In genomic region chr13:21168371-21169011, GRCm38 (mm10) we compare ENCODE assay signal across 9 mouse cellular contexts. TPM values are rescaled to one million over a fixed set of nuclear protein-coding genes. Genes with fewer than 3 reads are reported as not detected.
DNase-seq lines count a peak whose midpoint lies in the region; ATAC-seq and TF ChIP-seq lines count a peak whose summit lies in the region.
"Had no signal": no experiment of that assay in that cellular context is flagged by ENCODE, and none has a peak within 500 bp of the region (broad histone marks: within the 10 kb centered on the region; RNA-seq: fewer than 3 reads in every experiment).

No protein-coding gene starts in this region.

- H3K9me3 ChIP-seq in E14TG2a.4 (ENCODE audit: low read length): no peaks in the 10 kb centered on the region
- H3K9me3 ChIP-seq in heart, embryonic 16.5 days (replicated peaks; ENCODE audit: control insufficient read depth, low read length): no peaks in the 10 kb centered on the region
- no peaks in the 10 kb centered on the region for H3K9me3 ChIP-seq in limb, embryonic 14.5 days (ENCODE audit: control insufficient read depth, low read length)

- ATAC-seq in heart, embryonic 16.5 days (replicated peaks; ENCODE audit: extremely low read depth, insufficient read depth, low FRiP score): no peak
- no peak for ATAC-seq in limb, embryonic 14.5 days (ENCODE audit: low FRiP score, low read depth)

- TF ChIP-seq POLR2A in limb, embryonic 14.5 days (IDR thresholded peaks at IDR 0.05; ENCODE audit: borderline replicate concordance, extremely low read depth, insufficient read depth, insufficient read length): no peak
- no peak for TF ChIP-seq POLR2A in myocyte (IDR thresholded peaks at IDR 0.05; ENCODE audit: insufficient read length, low read depth)

- intact Hi-C loops in gastrocnemius, adult 2 months (cut with DNase I): loop anchor here (2.0 to 5.0 kb wide), 2 partner anchors 544 to 854 kb away; no protein-coding TSS in a partner anchor

- TF ChIP-seq CTCF in gastrocnemius, adult 2 months (IDR thresholded peaks at IDR 0.05): no peak
- no peak for TF ChIP-seq CTCF in E14TG2a.4 (conservative IDR thresholded peaks at IDR 0.05; ENCODE audit: low read length)

- no peaks in the 10 kb centered on the region for H3K36me3 ChIP-seq in E14TG2a.4 (ENCODE audit: insufficient read depth, low read length)
- H3K36me3 ChIP-seq in heart, embryonic 16.5 days (ENCODE audit: control insufficient read depth, insufficient read depth): no peaks in the 10 kb centered on the region
- no peaks in the 10 kb centered on the region for H3K36me3 ChIP-seq in limb, embryonic 14.5 days (ENCODE audit: control insufficient read depth, insufficient read depth, low read length)
- no peaks in the 10 kb centered on the region for H3K36me3 ChIP-seq in myocyte (ENCODE audit: control insufficient read depth, insufficient read depth)

- peaks cover 43% of the 10 kb centered on the region for H3K4me1 ChIP-seq in E14TG2a.4 (replicated peaks; ENCODE audit: low read depth, low read length)
- peaks cover 15% of the 10 kb centered on the region for H3K4me1 ChIP-seq in heart, embryonic 16.5 days (ENCODE audit: control insufficient read depth, insufficient read depth, low read length)
- peaks cover 6% of the 10 kb centered on the region; the same call in 1 of the 2 replicates for H3K4me1 ChIP-seq in limb, embryonic 14.5 days (ENCODE audit: control insufficient read depth, insufficient read depth, low read length)

- no peaks in the 10 kb centered on the region for H3K79me2 ChIP-seq in myocyte (ENCODE audit: control insufficient read depth, insufficient read depth)

- peak; percentile 34 for DNase-seq in gastrocnemius, adult 2 months
- no peak for DNase-seq in gastrocnemius, adult 18-20 months (ENCODE audit: low spot score)
- peak; percentile 19 to 45 for DNase-seq in cerebellum, postnatal 36 days
- no peak for DNase-seq in limb, embryonic 14.5 days (ENCODE audit: low spot score)
- DNase-seq in ovary, postnatal 10 days (ENCODE audit: low spot score): no peak

- under 1% methylated on average over 16 of the region's 16 CpGs for WGBS in heart, embryonic 16.5 days
- WGBS in limb, embryonic 14.5 days: 1% methylated on average over 16 of the region's 16 CpGs

- H3K4me3 ChIP-seq in gastrocnemius, adult 2 months: peak overlapping the region; percentile 82
- H3K4me3 ChIP-seq in E14TG2a.4 (replicated peaks; ENCODE audit: low read length) (peak overlapping the region; percentile 80), myocyte (peak overlapping the region; percentile 34)
- H3K4me3 ChIP-seq in heart, embryonic 16.5 days (ENCODE audit: low read length): peak overlapping the region; percentile 77
- peak overlapping the region; percentile 46 for H3K4me3 ChIP-seq in limb, embryonic 14.5 days (replicated peaks; ENCODE audit: low read length)

- no peak overlapping the region for H3ac ChIP-seq in myocyte (ENCODE audit: control insufficient read depth, insufficient read length)

- peak overlapping the region; percentile 67 for H3K9ac ChIP-seq in heart, embryonic 16.5 days (ENCODE audit: low read length)
- peak overlapping the region; percentile 5 for H3K9ac ChIP-seq in limb, embryonic 14.5 days (ENCODE audit: low read depth, low read length, severe bottlenecking)

- H3K4me2 ChIP-seq in heart, embryonic 16.5 days (ENCODE audit: low read depth, low read length): peak overlapping the region; percentile 94
- H3K4me2 ChIP-seq in limb, embryonic 14.5 days (replicated peaks; ENCODE audit: low read depth, low read length, severe bottlenecking): peak overlapping the region; percentile 80
- peak overlapping the region; percentile 95 for H3K4me2 ChIP-seq in myocyte (ENCODE audit: low read depth)

- no peaks in the 10 kb centered on the region for H3K27me3 ChIP-seq in E14TG2a.4 (ENCODE audit: insufficient read depth, low read length)
- no peaks in the 10 kb centered on the region for H3K27me3 ChIP-seq in heart, embryonic 16.5 days (ENCODE audit: control insufficient read depth, insufficient read depth, low read length)
- H3K27me3 ChIP-seq in limb, embryonic 14.5 days (ENCODE audit: control insufficient read depth, insufficient read depth, low read length): no peaks in the 10 kb centered on the region
- no peaks in the 10 kb centered on the region for H3K27me3 ChIP-seq in myocyte (ENCODE audit: control insufficient read depth, insufficient read depth, insufficient read length)

- H3K27ac ChIP-seq in gastrocnemius, adult 2 months: peak overlapping the region; percentile 62
- H3K27ac ChIP-seq in heart, embryonic 16.5 days (ENCODE audit: low read length): peak overlapping the region; percentile 33
- H3K27ac ChIP-seq in limb, embryonic 14.5 days (replicated peaks; ENCODE audit: low read depth, low read length): no peak overlapping the region

TF ChIP-seq in myocyte, 11 proteins besides CTCF, POLR2A, EP300 and RAD21:
- TF ChIP-seq MYOG (IDR thresholded peaks at IDR 0.05; ENCODE audit: control insufficient read depth in 1 of 3, insufficient read depth in 1 of 3, insufficient read length in 2 of 3, low read depth in 2 of 3): no peak
- TF ChIP-seq TCF3 (IDR thresholded peaks at IDR 0.05; ENCODE audit: insufficient read length, low read depth): no peak
- no peak for TF ChIP-seq CEBPB (IDR thresholded peaks at IDR 0.05; ENCODE audit: insufficient read depth, poor library complexity, severe bottlenecking)
- no peak for TF ChIP-seq E2F4 (IDR thresholded peaks at IDR 0.05; ENCODE audit: insufficient read depth)
- no peak for TF ChIP-seq POLR2AphosphoS2 (IDR thresholded peaks at IDR 0.05; ENCODE audit: insufficient read length, low read depth)
- TF ChIP-seq MAX (IDR thresholded peaks at IDR 0.05; ENCODE audit: low read depth): no peak
- TF ChIP-seq REST (IDR thresholded peaks at IDR 0.05; ENCODE audit: insufficient read depth, insufficient read length): no peak
- no peak for TF ChIP-seq SRF (IDR thresholded peaks at IDR 0.05; ENCODE audit: control insufficient read depth, insufficient read length, low read depth)
TF ChIP-seq in myocyte: peak in this region for 0.

RNA-seq across cellular contexts. Expression of gene Trim27, which starts 10.8 kb away (rescaled TPM):
- total RNA-seq in gastrocnemius, adult 2 months (2021): 10 to 100 TPM; 23.8 to 26.4 TPM
- 10 to 100 TPM; 21.0 to 22.0 TPM for total RNA-seq in gastrocnemius, adult 18-20 months (2021)
- polyA plus RNA-seq in heart, embryonic 16.5 days (2015; fragmentation: Nextera tagmentation; extraction: Ambion mirVana): 72.4 and 72.8 TPM in 2 replicates
- 101 and 110 TPM in 2 replicates for polyA plus RNA-seq in limb, embryonic 14.5 days (2012; rRNA removed)
- polyA plus RNA-seq in limb, embryonic 14.5 days (2014; fragmentation: Nextera tagmentation; extraction: Ambion mirVana): 123 and 137 TPM in 2 replicates
- 62.4 TPM for polyA plus RNA-seq in myocyte (2012; fragmentation: generic; extraction: Trizol)

RNA-seq across cellular contexts. Expression of gene Olfr1368, which starts 22.8 kb away (rescaled TPM):
- not detected for total RNA-seq in gastrocnemius, adult 2 months (2021)
- not detected for total RNA-seq in gastrocnemius, adult 18-20 months (2021)
- not detected in 2 replicates for polyA plus RNA-seq in heart, embryonic 16.5 days (2015; fragmentation: Nextera tagmentation; extraction: Ambion mirVana)
- not detected in 2 replicates for polyA plus RNA-seq in limb, embryonic 14.5 days (2012; rRNA removed)
- not detected in 2 replicates for polyA plus RNA-seq in limb, embryonic 14.5 days (2014; fragmentation: Nextera tagmentation; extraction: Ambion mirVana)
- not detected for polyA plus RNA-seq in myocyte (2012; fragmentation: generic; extraction: Trizol)
- total RNA-seq: neutrophil, adult 5-6 weeks had no signal

RNA-seq across cellular contexts. Expression of gene Olfr263, which starts 39.1 kb away (rescaled TPM):
- total RNA-seq in gastrocnemius, adult 2 months (2021): not detected
- not detected for total RNA-seq in gastrocnemius, adult 18-20 months (2021)
- polyA plus RNA-seq in heart, embryonic 16.5 days (2015; fragmentation: Nextera tagmentation; extraction: Ambion mirVana): not detected in 2 replicates
- not detected in 2 replicates for polyA plus RNA-seq in limb, embryonic 14.5 days (2012; rRNA removed)
- polyA plus RNA-seq in limb, embryonic 14.5 days (2014; fragmentation: Nextera tagmentation; extraction: Ambion mirVana): not detected in 2 replicates
- polyA plus RNA-seq in myocyte (2012; fragmentation: generic; extraction: Trizol): not detected
- total RNA-seq: neutrophil, adult 5-6 weeks had no signal

RNA-seq across cellular contexts. Expression of gene Olfr1369-ps1, which starts 57.2 kb away (rescaled TPM):
- not detected for total RNA-seq in gastrocnemius, adult 2 months (2021)
- not detected for total RNA-seq in gastrocnemius, adult 18-20 months (2021)
- 0.04 TPM in 1 of 2 replicates, not detected in the other for polyA plus RNA-seq in heart, embryonic 16.5 days (2015; fragmentation: Nextera tagmentation; extraction: Ambion mirVana)
- polyA plus RNA-seq in limb, embryonic 14.5 days (2012; rRNA removed): not detected in 2 replicates
- not detected in 2 replicates for polyA plus RNA-seq in limb, embryonic 14.5 days (2014; fragmentation: Nextera tagmentation; extraction: Ambion mirVana)
- polyA plus RNA-seq in myocyte (2012; fragmentation: generic; extraction: Trizol): not detected
- total RNA-seq: neutrophil, adult 5-6 weeks had no signal

Comparison
In these comparisons a context has a peak if more than half of its experiments do, and no peak if none do; other contexts are left out.
1. DNase-seq: peak in gastrocnemius, adult 2 months (single experiment) and cerebellum, postnatal 36 days (2 of 2); none in gastrocnemius, adult 18-20 months (single experiment), limb, embryonic 14.5 days (single experiment) and ovary, postnatal 10 days (single experiment).
2. Peak in every context shown above with its lines, with median percentiles within 50 percentile points of each other: H3K4me3 ChIP-seq and H3K4me2 ChIP-seq.